Mouse (Mus musculus) layer of hippocampus, adult 18-20 months (tissue): ENCODE measurements around the gene Hjurp. TPM values are rescaled to one million over a fixed set of nuclear protein-coding genes. Genes with fewer than 3 reads are reported as not detected.

Experiments
- DNase-seq, 2 experiments: peaks; one replicate each; pipeline ENCODE4 v3.0.0; 2022; ENCODE audit warnings: low spot score in 2 of 2
- total RNA-seq, 2 experiments: library from RNA; stranded (reverse); gene quantifications; 2 replicates each; pipeline ENCODE4 v1.2.3; 2021

Gene Hjurp
- total RNA-seq, 2 experiments from 2014 or later: 33.1 to 39.1 TPM

DNA sequence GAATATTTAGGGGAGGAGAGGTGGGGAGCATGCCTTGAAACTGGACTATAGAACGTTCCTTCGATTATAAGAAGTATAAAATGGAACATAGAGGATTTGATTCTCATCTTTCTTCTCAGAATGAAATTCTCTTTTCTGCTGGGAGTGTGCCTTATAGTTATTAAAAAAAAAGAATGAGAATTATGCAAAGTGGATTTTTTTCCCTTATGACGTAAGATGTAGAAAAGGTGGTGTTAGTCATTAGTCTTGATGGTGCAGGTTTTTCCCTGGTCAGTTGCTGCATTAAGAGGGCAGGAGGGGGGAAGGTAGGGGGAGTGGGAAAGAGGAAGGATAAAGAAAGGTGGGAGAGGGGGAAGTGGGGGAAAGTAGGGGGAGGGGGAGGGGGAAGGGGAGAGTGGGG, 4.9 kb upstream of the Hjurp start:
- DNase-seq: no peak

DNA sequence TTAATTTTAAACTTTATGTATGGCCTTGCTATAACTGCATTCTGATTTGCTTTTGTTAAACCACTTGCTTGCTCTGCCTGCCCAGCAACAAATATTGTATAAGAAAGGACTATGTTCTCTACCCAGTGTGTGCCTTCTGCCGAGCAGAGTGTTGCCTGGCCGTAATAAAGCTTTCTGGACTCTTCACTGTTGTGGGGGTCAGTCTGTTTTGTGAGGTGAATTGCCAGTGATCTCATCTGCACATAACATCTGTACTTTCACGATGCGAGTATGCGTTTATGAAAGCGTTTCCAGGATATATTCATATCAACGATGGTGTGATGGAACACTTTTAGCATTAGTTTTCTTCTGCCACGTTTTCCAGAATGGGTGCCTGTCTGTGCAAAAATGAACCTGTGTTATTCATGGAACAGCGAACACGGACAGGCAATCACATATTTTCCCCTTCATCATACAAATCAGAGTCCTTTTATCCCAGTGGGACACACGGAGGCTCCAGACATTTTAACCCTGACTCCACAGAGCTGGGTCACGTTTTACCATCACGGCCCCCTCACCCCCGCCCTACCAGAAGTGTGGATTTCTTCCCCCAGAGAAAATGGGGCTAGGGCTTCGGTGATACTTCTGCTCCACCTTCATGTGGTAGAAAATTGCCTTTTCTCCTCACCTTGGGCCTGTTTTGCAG, 2.7 kb upstream of the Hjurp start:
- DNase-seq: no peak

DNA sequence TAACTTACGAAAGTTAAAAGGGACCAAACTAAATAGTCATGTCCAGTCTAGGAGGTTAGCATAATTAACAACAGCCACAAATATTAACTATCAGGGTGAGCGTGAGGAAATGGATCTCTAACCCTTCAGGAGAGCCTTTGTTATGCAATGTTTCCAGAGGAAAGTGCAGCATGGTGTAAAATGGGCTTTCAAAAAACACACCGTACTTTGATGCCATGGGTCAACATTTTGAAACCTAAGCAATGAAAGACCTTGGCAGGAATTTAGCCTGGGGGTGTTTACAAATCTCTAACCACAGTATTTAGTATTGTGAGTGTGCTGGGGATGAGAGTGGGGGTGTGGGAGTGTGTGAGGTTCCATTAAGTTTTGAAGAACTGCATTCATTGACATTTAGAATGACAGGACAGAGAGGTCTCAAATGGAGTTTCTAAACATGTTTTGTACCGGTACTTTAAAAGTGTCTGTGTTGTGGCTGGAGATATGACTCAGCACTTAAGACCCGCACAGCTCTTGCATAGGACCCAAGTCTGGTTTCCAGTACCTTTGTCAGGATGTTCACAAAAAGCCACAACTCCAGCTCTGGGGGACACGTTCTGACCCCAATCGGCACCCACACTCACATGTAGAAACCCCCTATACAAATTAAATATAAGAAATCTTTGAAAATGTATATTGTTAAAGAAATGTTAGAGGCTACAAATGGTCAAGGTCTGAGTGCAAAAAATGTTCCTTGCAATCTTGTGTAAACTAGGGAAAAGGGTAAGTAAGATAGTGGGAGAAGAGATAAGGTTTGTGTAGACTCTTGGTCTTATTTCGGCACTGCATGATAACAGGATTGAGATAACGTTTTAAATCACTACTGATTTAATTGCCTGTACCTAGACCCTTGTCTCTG, 1.9 kb upstream of the Hjurp start:
- DNase-seq: no peak

DNA sequence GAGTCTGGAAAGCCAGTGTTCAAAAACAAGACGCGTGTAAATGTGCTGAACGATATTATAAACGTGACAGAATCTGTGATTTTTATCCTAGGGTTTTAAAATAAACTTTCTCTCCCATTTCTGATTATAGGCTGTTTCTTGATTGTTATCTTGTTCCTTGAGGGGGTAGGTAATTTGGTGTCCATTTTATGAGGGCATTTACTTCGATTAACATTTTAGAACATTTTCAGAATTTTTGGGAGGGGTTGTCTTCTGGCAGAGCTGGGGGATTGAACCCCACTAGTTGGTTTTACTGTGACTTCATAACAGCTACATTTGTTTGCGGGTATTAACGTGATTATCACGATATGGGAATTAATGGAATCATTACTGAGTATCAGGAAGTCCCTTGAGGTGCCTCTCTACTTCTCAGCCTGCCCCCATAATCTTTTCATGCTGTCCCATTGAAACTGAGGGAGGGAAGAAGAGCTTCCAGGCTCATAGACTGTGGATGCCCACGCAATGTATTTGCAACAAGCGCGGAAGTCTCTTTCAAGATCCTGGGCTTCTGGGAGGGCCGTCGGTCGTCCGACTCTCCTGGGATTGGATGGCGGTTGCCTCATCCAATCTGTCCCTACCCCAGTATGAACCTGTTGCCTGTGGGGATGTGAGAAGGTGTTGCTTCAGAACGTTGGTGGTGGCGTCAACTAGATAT, 532 bp upstream of the Hjurp start:
- no peak for DNase-seq

DNA sequence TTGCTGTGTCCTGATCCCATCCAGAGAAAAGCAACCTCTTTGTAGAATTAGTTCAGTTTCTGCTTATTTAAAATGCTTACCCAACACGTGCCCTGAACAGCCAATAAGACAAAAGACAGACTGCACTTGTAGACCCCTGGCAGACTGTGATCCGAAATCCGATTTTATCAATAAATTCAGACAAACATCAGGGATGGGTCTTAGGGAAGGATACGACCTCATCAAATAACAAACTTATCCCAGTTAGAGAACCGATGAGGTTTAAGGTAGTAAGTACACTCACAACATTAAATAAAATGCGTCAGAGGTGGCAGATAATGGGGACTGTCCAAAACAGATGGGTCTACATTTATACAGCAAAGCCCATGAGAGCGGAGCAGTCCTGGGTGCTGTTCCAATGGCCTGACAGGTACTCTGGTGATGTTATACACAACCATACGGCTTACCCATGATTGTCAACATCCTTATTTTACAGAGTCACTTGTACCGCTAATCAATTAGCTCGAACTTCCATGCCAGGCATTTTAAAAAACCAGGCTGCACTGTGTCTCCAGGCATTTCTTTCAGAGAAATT, 822 bp downstream of the Hjurp start:
- no peak for DNase-seq

DNA sequence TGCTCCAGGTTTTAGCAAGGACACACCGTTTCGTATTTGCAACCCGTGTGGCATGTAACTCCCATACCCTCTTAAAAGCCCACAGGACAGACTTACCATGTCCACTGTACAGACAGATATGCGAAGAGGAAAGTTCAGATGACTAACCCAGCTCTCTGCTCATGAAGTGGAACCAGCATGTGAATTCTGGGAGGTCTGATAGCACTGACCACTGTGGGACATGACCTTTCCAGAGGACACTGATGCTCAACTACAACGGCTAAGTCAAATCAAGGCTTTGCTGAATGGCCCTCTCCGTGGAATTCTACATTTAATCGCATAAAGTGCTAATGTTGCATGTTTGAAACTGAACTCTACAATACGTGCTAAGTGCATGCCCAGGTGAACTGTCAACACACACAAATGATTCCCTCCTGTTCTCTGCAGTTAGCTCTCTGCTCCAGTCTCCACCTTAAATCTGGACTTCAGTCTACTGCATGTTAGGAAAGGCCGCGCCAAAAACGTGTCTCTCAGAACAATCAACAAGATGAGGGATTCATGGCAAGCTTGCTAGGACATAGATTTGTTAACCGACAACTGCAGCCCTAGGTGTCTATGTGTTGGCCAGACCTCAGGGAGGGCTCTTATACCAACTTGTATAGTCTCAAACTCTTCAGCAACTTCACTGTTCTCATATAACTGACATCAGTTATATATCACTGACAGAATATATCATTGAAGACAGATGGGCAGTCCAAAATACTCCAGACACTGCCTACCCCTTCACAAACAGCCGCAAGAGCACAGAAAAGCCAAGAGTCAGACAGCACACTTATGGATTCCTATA, 1.5 kb downstream of the Hjurp start:
- DNase-seq: no peak

DNA sequence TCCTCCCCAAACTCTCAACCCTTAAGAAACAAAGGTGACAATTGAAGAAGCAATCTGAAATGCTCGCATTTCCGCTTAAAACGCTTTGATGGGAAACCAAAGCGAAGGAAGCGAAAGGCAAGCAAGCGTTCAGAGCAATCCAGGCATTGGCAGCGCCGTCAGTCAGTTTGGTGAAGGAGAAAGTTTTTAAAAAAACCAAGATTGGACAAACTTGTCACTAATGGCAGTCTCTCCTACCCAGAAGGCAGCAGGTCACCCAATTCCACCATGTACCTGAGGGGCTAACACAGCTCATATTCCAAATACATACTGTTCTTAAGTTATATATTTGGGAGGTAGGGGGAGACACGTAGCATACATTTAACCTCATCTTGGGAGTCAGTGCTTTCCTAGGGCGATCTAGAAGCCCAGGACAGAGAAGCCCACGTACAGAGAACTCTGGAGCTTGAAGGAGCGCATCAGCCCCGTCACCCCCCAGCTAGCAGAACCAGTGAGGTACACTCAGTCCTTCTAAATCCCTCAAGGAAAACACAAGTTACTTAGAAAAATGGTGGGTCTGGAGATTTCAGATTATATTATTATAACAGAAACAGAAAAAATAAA, 2.3 kb downstream of the Hjurp start:
- no peak for DNase-seq

DNA sequence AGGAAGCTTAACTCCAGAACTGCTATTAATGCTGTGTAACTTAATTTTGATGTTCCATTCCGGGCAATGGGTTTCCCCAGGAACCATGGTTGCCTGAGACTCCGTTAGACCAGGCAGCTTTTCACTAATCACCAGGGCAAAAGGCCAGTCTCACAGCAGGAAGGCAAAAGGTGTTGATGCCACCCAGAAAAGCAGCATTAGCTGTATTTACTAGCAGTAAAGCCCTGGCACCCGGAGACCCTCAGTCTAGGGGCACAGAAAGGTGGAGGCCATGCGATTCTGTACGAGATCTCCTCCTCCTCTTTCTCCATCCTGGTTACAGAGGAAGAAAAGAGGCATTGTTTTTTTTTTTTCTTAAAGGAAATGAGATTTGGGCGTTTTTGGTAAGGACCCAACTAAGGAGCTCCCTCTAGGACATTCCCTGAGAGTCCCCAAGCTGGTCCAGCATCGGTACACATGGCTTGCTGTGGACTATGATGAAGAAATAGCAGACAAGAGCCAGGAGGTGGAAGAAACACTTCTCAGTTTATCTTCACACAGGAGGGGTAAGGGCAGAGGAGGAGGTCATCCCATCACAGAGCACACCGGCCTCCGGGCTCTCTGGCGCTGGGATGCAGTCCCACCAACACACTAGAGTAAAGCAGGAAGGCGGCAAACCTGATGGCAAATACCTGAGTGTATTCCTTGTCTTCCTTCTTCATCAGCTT, 2.9 kb downstream of the Hjurp start:
- DNase-seq: no peak

DNA sequence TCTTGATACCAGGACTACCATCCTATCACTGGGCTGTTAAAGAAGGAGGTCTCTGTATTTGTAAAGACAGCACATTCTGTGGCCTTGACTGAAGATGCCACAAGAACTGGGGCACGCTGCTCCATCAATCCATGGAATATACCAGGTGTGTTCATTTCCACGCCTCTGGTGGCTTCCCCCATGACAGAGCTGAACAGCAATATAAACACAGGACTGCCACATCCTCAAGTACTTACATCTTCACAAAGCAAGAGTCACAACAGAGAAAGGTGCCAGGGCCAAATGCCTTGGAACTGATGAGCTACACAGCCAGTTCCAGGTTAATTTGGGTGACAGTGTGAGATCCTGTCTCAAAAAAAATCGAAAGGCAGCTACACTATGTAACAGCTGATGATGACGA, 3.6 kb downstream of the Hjurp start:
- DNase-seq: no peak

DNA sequence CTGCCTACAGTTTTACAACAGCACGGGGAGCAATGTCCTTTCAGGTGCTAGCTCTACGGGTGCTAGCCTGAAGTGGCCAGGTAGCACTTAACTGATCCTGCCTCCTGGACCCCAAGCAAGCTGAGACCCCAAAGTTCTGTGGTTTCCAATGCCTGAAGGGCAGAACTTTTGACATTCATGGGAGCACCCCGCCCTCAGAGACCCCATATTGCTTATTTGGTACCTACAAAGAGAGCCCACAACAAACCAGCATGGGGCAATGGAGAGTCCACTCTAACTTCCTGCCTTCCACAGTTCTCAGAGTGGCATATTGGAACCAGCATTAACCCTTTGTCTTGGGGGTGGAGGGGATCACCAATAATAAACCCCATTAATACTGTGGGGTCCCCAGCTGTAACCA, 4.1 kb downstream of the Hjurp start:
- DNase-seq: no peak

DNA sequence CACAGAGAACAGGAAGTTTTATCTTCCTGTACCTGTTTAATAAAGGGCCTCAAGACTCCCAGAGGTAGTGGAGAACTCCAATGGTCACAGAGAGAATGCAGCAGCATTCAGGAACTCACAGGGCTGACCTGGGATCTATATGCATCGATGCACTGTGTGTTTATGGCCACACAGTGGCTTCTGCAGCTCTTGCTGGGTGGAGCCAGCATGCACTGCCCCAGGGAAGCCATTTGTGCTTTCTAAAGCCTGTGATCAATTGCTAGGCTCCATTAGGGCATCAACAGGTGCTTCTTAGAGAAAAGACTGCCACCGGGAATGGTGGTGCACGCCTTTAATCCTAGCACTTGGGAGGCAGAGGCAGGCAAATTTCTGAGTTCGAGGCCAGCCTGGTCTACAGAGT, 4.6 kb downstream of the Hjurp start:
- no peak for DNase-seq

DNA sequence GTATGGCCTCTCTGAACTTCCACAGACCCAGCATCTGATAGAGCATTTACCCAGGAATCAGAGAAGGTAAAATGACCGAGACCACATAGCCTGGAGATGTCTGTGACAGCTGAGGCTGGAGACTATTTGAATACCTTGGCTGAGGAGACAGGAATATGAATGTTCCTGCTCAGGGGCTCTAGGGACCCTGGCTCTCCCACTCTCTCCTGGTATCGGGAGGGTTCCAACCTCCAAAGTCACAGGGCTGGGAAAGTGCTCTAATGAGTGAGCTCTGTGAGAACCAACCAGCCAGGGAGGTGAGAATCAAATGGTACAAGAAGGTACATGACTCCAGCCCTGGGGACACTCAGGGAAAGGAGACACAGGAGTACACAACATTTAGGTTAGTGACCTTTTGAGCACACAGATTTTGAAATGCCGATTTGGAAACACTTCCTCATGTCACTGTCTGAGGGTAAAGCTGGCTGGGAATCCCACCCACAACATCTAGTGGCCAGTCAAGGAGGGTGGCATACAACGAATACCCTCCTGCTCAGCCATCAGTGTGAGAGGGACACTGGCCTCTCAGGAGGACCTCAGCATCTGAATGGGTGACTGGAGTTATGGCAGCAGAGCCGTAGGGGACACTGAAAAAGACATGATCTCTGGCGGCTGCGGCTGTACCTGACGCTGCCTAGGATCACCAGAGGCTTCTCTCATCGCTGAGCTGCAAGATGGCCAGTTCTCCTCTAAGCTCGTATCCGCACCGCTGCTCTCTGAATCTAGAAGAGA, 7.7 kb downstream of the Hjurp start:
- no peak for DNase-seq

DNA sequence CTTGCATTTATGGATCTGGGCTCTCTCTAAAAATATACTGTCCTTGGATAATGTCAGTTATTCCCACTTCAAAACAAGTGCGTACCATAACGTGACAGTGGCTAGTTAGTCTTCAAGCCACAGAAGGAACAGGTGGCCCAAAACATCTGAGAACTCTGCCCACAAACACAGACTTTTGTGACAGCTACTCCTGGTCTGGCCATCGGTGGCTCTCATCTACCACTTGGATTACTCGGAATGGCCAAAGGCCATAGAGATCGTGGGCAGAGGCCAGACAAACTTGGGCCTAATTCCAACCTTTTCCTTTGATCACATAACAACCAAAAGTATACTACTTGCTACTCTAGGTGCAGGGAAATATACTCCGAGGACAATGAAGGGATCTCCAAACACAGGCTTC, 9.4 kb downstream of the Hjurp start:
- no peak for DNase-seq

DNA sequence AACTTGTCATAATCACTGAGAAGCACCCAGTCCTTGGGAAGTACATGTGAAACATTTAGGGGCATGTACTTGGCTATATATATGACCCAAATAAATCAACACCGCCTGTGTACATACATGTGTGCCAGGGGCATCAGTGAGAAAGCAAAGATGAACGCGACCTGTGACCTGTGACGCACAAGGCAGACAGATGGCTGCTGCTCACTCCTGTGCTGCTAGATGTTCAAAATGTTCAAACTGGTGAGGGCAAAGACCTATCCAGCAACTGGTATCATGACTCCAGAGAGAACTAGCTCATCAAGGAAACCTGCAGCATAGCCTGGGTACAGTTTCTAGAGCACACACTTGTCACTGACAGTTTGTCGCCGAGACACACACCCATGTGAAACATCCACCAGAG, 9.9 kb downstream of the Hjurp start:
- no peak for DNase-seq

DNA sequence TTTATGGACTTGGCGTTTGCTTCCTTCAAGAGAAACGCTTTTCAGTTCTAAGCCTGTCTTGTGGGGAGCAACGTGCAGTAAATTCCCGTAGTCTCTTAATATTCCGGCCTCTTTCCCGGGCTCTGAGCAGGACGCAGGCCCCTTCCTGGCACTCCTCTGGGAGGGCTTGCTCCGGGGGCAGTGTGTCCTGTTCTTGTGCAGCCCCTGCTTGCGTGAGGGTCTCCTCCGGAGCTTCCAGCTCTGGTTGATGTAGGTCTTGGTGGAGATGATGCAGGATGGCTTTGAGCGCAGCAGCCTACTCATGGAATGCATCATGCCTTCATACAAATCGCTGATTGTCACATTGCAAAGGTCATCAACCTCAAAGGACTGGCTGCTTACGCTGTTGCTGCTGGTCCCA, 11.3 kb downstream of the Hjurp start:
- no peak for DNase-seq

DNA sequence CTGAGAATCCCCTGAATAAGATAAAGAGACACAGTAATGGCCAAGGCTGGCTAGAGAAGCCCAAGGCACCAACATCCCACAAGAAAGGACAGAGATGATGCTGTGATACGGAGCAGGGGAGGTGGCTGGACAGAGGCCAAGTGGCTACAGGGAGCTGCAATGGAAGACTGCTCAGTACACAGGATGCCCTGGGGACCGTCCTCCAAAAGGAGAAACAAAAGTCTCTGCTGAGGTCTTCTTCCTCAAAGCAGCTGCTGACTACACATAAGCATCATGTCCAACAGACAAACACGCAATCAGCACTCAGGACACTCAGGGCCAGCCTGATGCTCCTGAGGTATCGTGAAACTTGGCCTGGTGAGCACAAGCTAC, 12.6 kb downstream of the Hjurp start:
- DNase-seq: no peak

DNA sequence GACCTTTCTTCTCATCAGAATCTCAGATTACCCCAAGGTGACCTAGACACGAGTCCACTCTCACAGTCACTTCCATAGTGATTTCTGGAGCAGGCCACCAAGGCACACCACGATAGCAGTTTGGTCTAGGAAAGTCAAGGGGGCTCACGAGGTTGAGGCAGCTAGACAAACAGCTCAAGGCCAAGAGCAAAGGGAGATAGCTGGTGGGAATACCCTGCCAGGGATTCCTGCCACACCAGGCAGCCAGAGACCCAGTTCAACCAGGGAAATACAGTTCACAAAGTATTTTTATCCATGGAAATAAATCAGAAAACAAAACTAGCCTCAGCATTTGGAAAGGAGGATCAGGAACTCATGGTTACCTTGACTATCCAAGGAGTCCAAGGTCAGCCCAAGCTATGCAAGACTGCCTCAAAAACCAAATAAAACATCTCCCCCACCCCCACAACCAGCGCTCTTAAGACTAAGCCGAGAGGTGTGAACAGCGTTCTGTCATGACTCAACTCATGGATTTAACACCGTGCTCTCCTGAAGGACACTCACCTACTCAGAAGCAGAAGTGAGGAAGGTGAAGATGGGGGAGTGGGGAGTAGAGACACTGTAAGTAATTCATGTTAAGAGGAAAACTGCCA, 13.1 kb downstream of the Hjurp start:
- no peak for DNase-seq

DNA sequence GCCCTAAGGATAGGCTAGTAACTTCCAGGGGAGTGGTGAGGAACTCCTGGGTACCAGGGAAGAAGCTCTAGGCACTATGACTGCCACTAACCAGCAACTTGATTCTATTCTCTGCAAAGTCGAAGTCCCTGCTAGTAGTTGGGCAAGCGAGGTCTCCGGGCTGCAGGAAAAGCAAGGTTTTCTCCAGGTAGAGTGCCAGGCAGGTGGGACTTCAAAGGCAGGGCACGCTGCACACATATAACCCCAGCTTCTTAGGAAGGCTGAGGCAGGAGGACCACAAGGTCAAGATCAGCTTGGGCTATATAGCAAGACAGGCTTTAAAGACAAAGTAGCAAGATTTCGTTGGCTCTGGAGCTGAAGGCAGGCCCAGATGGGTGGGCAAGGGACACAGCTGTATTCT, 13.7 kb downstream of the Hjurp start:
- no peak for DNase-seq

DNA sequence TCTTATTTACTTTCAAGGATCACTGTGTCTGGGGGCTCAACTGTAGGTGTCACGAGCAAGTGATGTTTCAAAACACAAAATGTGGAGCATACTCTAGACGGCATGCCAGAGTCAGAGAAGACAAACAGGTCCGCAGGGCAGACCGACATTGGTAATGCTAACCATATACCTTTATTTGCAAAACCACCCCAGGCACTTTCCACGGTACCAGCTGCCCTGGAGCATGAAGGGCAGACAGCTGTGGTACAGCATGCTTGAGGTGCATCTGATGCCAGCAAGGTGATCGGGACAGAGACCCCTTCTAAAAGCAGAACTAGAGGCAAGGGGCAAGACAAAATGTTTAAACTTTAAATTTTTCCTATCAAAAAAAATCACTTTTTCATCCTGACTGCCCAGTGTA, 14.5 kb downstream of the Hjurp start:
- no peak for DNase-seq
